Mouse (Mus musculus) stomach, postnatal 0 days (tissue): Measurements from ENCODE around the gene Lcn2. TPM values are rescaled to one million over a fixed set of nuclear protein-coding genes. Genes with fewer than 3 reads are reported as not detected.
"Not testable (repeated sequence)": the region's sequence is repeated elsewhere in the genome, so short reads cannot be mapped to it uniquely, and the experiment has no call there.

Source experiments
- ATAC-seq: fragments of 200-750 bp; cut with Nextera tagmentation; 2 replicates; pipeline ENCODE4 v1.8.0; 2017; ENCODE audit not compliant: low FRiP score, low TSS enrichment
- DNase-seq: peaks from one replicate; pipeline ENCODE4 v3.0.0-alpha.2; 2016; ENCODE audit warnings: low spot score
- H3K27ac ChIP-seq: fragments of 300-500 bp; sonication (generic); replicated peaks from 2 replicates; pipeline ENCODE4 v1.5.1; 2014; ENCODE audit warnings: mild to moderate bottlenecking, control low read depth
- H3K27me3 ChIP-seq: fragments of 300-500 bp; sonication (generic); 2 replicates; pipeline ENCODE4 v1.6.1; 2014; ENCODE audit warnings: low read length; ENCODE audit not compliant: control insufficient read depth, insufficient read depth
- H3K36me3 ChIP-seq: fragments of 300-500 bp; sonication (generic); 2 replicates; pipeline ENCODE4 v1.6.1; 2014; ENCODE audit warnings: low read length, mixed read lengths; ENCODE audit not compliant: control insufficient read depth, insufficient read depth
- H3K4me1 ChIP-seq: fragments of 300-500 bp; sonication (generic); replicated peaks from 2 replicates; pipeline ENCODE4 v1.6.1; 2014; ENCODE audit warnings: antibody characterized with exemption; ENCODE audit not compliant: control insufficient read depth, insufficient read depth
- H3K4me2 ChIP-seq: fragments of 300-500 bp; sonication (generic); replicated peaks from 2 replicates; pipeline ENCODE4 v1.6.1; 2014; ENCODE audit warnings: low read depth, mild to moderate bottlenecking, control low read depth, moderate library complexity
- H3K4me3 ChIP-seq: fragments of 300-500 bp; sonication (generic); 2 replicates; pipeline ENCODE4 v1.5.1; 2014; ENCODE audit warnings: low read depth, low read length, control low read depth
- H3K9ac ChIP-seq: fragments of 300-500 bp; sonication (generic); 2 replicates; pipeline ENCODE4 v1.6.1; 2014; ENCODE audit warnings: mild to moderate bottlenecking, low read length, control low read depth, mixed read lengths
- H3K9me3 ChIP-seq: fragments of 300-500 bp; sonication (generic); 2 replicates; pipeline ENCODE4 v1.6.1; 2016; ENCODE audit warnings: low read length; ENCODE audit not compliant: control insufficient read depth
- CTCF ChIP-seq: IDR thresholded peaks from 2 replicates; pipeline ENCODE4 v1.5.1; 2016; ENCODE audit warnings: antibody characterized with exemption, low read depth, mild to moderate bottlenecking, moderate library complexity
- EP300 ChIP-seq: optimal IDR thresholded peaks from 2 replicates; pipeline ENCODE3; 2016; ENCODE audit warnings: antibody characterized with exemption
- WGBS: fragments of 180-500 bp; shearing (Covaris S2); extraction: QIAGEN DNeasy Blood & Tissue Kit; methylation state at CpG from one replicate; pipeline ENCODE4 v1.1.7; 2014; 5-methylcytosine and 5-hydroxymethylcytosine counted together
- polyA plus RNA-seq: library from polyadenylated mRNA; unstranded; fragments of >200 nt; fragmentation: Nextera tagmentation; extraction: Ambion mirVana; gene quantifications from 2 replicates; pipeline ENCODE4 v1.2.1, GENCODE M21; 2015

Lcn2 gene
- polyA plus RNA-seq, 1 experiment from 2014 or later = 1.8 TPM

GRCm38 (mm10) chr2:32367315-32367714, 20.7 kb downstream of the Lcn2 start:
- H3K36me3 ChIP-seq = peaks cover 12% of the 10 kb centered on the region; the same call in 1 of the 2 replicates
- no peak for DNase-seq
- no peak for TF ChIP-seq CTCF
- no peak for TF ChIP-seq EP300

GRCm38 (mm10) chr2:32364121-32364520, 23.9 kb downstream of the Lcn2 start:
- Histone ChIP-seq H3K36me3 (peaks cover 2% of the 10 kb centered on the region; the same call in 1 of the 2 replicates), H3K27me3 (no peaks in the 10 kb centered on the region), H3K4me3 (peak overlapping the region; percentile 66; the same call in 1 of the 2 replicates), H3K27ac (no peak overlapping the region), H3K9me3 (no peaks in the 10 kb centered on the region), H3K4me2 (peak overlapping the region; percentile 79), H3K9ac (peak overlapping the region; percentile 84; the same call in 1 of the 2 replicates), H3K4me1 (0 out of 2 replicates have a peak, but pooled peaks cover 5% of the 10 kb centered on the region)
- TF ChIP-seq CTCF = no peak
- no peak for TF ChIP-seq EP300
- 84% methylated on average over 8 of the region's 8 CpGs for WGBS
- DNase-seq (no peak), ATAC-seq (no peak)

More at GRCm38 (mm10) chr2:32367315-32367714, 20.7 kb downstream of the Lcn2 start:
- Histone ChIP-seq H3K9ac (no peak overlapping the region), H3K27ac (no peak overlapping the region), H3K4me1 (0 out of 2 replicates have a peak, but pooled peaks cover 5% of the 10 kb centered on the region), H3K4me3 (no peak overlapping the region), H3K9me3 (no peaks in the 10 kb centered on the region), H3K27me3 (no peaks in the 10 kb centered on the region), H3K4me2 (no peak overlapping the region)
- WGBS = 95% methylated on average over 5 of the region's 5 CpGs
- no peak for ATAC-seq

- H3K4me1 ChIP-seq = 0 out of 2 replicates have a peak, but pooled peaks cover 5% of the 10 kb centered on the region
- WGBS = 6% methylated on average over 19 of the region's 19 CpGs
- H3K4me2 ChIP-seq = peak overlapping the region; percentile 79
- peak overlapping the region; percentile 66 for H3K4me3 ChIP-seq
- peak overlapping the region; percentile 94 for H3K27ac ChIP-seq
- ATAC-seq (peak; percentile 34), DNase-seq (no peak)
- no peaks in the 10 kb centered on the region for H3K9me3 ChIP-seq
- no peaks in the 10 kb centered on the region for H3K27me3 ChIP-seq
- H3K9ac ChIP-seq = peak overlapping the region; percentile 84
- no peak for TF ChIP-seq CTCF
- peaks cover 2% of the 10 kb centered on the region; the same call in 1 of the 2 replicates for H3K36me3 ChIP-seq
Measured at GRCm38 (mm10) chr2:32363376-32364106, 24.5 kb downstream of the Lcn2 start.

DNA sequence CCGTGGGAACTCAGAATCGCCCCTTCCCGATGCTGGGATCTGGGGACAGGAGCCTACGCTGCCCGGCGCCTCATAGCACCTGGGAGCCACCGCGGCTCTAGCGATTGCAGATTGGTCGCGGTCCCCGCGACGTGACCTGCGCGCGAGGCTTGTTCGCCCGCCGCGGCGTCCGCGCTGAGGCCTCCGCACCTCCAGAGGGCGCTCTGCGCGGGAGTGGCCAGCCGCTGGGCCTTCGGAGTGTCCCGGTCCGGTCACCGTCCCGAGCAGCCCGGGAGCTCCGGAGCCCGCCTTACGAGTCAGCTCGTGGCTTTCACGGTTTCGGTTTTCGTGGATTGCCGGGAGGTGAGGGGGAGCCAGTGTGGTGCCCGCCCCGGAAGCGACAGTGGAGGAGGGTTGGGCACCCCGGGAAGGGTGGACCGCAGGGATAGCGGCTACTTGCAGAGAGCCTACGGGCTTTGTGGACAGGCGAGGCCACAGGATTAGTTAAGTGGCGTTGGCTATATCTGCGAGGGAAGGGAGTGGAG, 25.2 kb downstream of the Lcn2 start:
- peak; percentile 95 for DNase-seq
- Histone ChIP-seq H3K9ac (peak overlapping the region; percentile 84), H3K9me3 (no peaks in the 10 kb centered on the region), H3K36me3 (peaks cover 2% of the 10 kb centered on the region; the same call in 1 of the 2 replicates), H3K27me3 (no peaks in the 10 kb centered on the region), H3K4me2 (peak overlapping the region; percentile 79), H3K27ac (peak overlapping the region; percentile 94), H3K4me3 (peak overlapping the region; percentile 66), H3K4me1 (0 out of 2 replicates have a peak, but pooled peaks cover 5% of the 10 kb centered on the region)
- WGBS = under 1% methylated on average over 53 of the region's 53 CpGs
- TF ChIP-seq EP300 (no peak), CTCF (peak; percentile 93)
- ATAC-seq = peak; percentile 90

DNA sequence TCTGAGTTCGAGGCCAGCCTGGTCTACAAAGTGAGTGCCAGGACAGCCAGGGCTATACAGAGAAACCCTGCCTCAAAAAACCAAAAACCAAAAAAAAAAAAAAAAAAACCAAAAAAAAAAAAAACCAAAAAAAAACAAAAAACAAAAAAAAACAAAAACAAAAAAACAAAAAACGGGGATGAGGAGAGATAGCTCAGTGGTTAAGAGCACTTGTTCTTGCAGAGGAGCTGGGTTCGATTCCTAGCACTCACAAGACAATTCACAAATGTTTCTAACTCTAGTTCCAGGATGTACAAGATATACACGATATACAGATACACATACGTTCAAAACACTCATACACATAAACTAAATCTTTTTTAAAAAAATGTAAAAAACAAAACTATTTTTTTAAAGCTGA, 25.8 kb downstream of the Lcn2 start:
- H3K9me3 ChIP-seq, H3K4me1 ChIP-seq, ATAC-seq, H3K36me3 ChIP-seq, DNase-seq, H3K27me3 ChIP-seq: not testable (repeated sequence)
- peak overlapping the region; percentile 94 for H3K27ac ChIP-seq
- H3K4me2 ChIP-seq = peak overlapping the region; percentile 79
- H3K9ac ChIP-seq = peak overlapping the region; percentile 84
- WGBS = 27% methylated on average over 5 of the region's 5 CpGs
- H3K4me3 ChIP-seq = peak overlapping the region; percentile 66

- ATAC-seq = peak; percentile 71
- Histone ChIP-seq H3K4me3 (peak overlapping the region; percentile 39), H3K36me3 (0 out of 2 replicates have a peak, but pooled peaks cover 2% of the 10 kb centered on the region), H3K4me2 (peak overlapping the region; percentile 70), H3K9ac (peak overlapping the region; percentile 43; the same call in 1 of the 2 replicates), H3K9me3 (no peaks in the 10 kb centered on the region), H3K27me3 (no peaks in the 10 kb centered on the region), H3K27ac (peak overlapping the region; percentile 53; the same call in 1 of the 2 replicates), H3K4me1 (0 out of 2 replicates have a peak, but pooled peaks cover 5% of the 10 kb centered on the region)
- TF ChIP-seq EP300 = no peak
- TF ChIP-seq CTCF = peak; percentile 79
- 3% methylated on average over 24 of the region's 24 CpGs for WGBS
- DNase-seq = peak; percentile 82
Measured at GRCm38 (mm10) chr2:32361437-32361836, 26.6 kb downstream of the Lcn2 start.
